Mouse (Mus musculus) naive thymus-derived CD4-positive, alpha-beta T cell, adult 5 months (primary cell): ENCODE results near the gene Gm2244. TPM values are rescaled to one million over a fixed set of nuclear protein-coding genes. Genes with fewer than 3 reads are reported as not detected.

Experiments
- polyA plus RNA-seq: library from polyadenylated mRNA; unstranded; fragments of 100-300 nt; shearing (Covaris generic); gene quantifications from one replicate; pipeline ENCODE4 v1.2.1, GENCODE M21; 2017

Gene Gm2244
- polyA plus RNA-seq = not detected

DNA sequence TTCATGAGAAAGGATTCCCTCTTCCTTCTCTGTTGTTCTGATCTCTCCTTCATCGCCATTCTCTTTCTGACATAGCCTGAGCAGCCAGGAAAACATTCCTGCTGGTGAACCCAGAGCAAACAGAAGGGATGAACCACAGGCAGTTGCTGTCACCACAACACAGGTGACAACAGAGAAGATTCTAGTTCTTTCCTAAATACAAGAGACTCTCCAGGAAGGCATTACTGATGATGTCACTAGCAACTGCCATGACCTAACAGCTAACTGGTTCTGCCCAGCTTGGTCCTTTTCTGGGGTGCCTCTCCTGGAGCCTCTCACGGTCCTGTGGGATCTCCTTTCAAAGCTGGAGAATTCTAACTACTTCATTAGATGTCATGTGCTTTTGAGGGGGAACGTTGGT lies at the start of gene Gm2244:
Gene Gm2244, minus strand, starts transcription at position 101 of the 400 bp plus-strand sequence.

DNA sequence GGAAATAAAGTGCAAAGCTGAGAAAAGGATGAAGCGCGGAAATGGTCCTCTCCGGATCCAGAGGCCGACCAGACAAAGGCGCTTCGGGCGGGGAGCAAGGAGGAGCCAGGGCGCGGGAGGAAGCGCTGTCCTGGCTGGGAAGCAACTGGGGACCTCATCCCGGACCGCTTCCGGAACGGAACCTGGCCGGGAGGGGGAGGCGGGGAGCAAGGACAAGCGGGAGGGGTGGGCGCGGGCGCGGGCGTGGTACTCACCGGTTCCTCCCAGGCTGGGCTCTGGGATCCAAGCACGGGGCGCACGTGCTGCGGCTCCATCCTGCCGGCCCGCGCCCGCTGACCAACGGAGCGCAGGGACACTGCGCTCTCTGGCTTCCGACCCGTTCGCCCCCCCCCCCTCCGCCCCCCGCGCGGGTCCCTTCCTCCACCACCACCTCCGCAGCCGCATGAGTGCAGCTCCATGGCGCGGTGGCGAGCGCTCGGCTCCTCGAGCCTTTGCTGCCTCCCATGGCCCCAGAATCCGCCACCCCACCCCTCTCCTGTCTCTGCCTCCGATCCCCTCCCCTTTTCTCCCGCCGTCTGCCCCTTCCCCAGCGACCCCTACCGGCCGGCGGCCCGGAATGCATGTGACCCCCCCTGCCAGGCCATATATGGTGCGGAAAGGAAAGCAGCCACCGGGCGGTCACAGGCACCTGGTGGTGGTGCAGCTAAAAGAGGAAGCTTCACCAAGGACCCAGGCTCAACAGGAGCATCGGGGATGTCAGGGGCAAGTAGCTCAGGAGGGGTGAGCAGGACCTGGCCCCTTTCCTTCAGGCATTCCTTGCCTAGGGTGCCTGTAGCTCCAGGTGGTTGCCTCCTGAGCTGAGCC lies 35.3 kb upstream of the Gm2244 start, which contains the start of gene Gm2237:
Gene Gm2237, minus strand, starts transcription at position 332 of the 864 bp plus-strand sequence.

Other genes starting within 250 kb of the Gm2244 start
- gene Gm21738, start 131.0 kb downstream of the Gm2244 start, polyA plus RNA-seq = 13.6 TPM
- 0.22 TPM for gene Gm2237, start 35.2 kb upstream of the Gm2244 start, polyA plus RNA-seq
- gene Gm5458, start 52.6 kb upstream of the Gm2244 start, polyA plus RNA-seq = not detected
- 0.22 TPM for gene Nid2, start 201.3 kb upstream of the Gm2244 start, polyA plus RNA-seq